Mouse (Mus musculus) liver, embryonic 14.5 days (tissue): ENCODE measurements around the gene Ctss. TPM values are rescaled to one million over a fixed set of nuclear protein-coding genes. Genes with fewer than 3 reads are reported as not detected.

ENCODE experiments used
- ATAC-seq: fragments of 200-750 bp; cut with Nextera tagmentation; 2 replicates; pipeline ENCODE4 v1.8.0; 2017; ENCODE audit warnings: moderate number of reproducible peaks, mild to moderate bottlenecking, moderate library complexity; ENCODE audit not compliant: insufficient read depth
- DNase-seq, 3 experiments: peaks; one replicate each; pipeline ENCODE4 v3.0.0-alpha.2; 2012 to 2013; ENCODE audit warnings: low read depth in 3 of 3, low spot score in 3 of 3
- H3K27ac ChIP-seq: fragments of 300-500 bp; sonication (generic); 2 replicates; pipeline ENCODE4 v1.5.1; 2014; ENCODE audit warnings: moderate library complexity, mild to moderate bottlenecking, control low read depth, inconsistent platforms
- H3K27me3 ChIP-seq: fragments of 300-500 bp; sonication (generic); 2 replicates; pipeline ENCODE4 v1.6.1; 2014; ENCODE audit warnings: mild to moderate bottlenecking, low read length, moderate library complexity; ENCODE audit not compliant: control insufficient read depth, insufficient read depth
- H3K36me3 ChIP-seq: fragments of 300-500 bp; sonication (generic); replicated peaks from 2 replicates; pipeline ENCODE4 v1.6.1; 2014; ENCODE audit warnings: low read depth; ENCODE audit not compliant: control insufficient read depth, insufficient read depth
- H3K4me1 ChIP-seq, 2 experiments: fragments of 200-500 bp in 1 of 2; fragments of 300-500 bp in 1 of 2; sonication (generic) in 1 of 2; replicated peaks; 2 replicates each; pipeline ENCODE4 v1.6.1; 2012 to 2014; ENCODE audit warnings: antibody characterized with exemption in 1 of 2, inconsistent platforms in 1 of 2, low read length in 1 of 2; ENCODE audit not compliant: control insufficient read depth in 2 of 2, insufficient read depth in 2 of 2
- H3K4me2 ChIP-seq: fragments of 300-500 bp; sonication (generic); 2 replicates; pipeline ENCODE4 v1.6.1; 2014; ENCODE audit warnings: low read depth, mild to moderate bottlenecking, control low read depth, moderate library complexity
- H3K4me3 ChIP-seq, 2 experiments: fragments of 200-500 bp in 1 of 2; fragments of 300-500 bp in 1 of 2; sonication (generic) in 1 of 2; 2 replicates each; pipeline ENCODE4 v1.5.1; 2012 to 2014; ENCODE audit warnings: low read depth in 2 of 2, low read length in 2 of 2, mild to moderate bottlenecking in 2 of 2, control low read depth in 1 of 2, inconsistent platforms in 1 of 2, moderate library complexity in 1 of 2; ENCODE audit not compliant: insufficient read depth in 1 of 2
- H3K9ac ChIP-seq: fragments of 300-500 bp; sonication (generic); replicated peaks from 2 replicates; pipeline ENCODE4 v1.6.1; 2014; ENCODE audit warnings: mild to moderate bottlenecking, control low read depth, moderate library complexity
- H3K9me3 ChIP-seq: fragments of 300-500 bp; sonication (generic); 2 replicates; pipeline ENCODE4 v1.6.1; 2016; ENCODE audit warnings: low read length, mixed read lengths; ENCODE audit not compliant: control insufficient read depth
- CTCF ChIP-seq: IDR thresholded peaks from 2 replicates; pipeline ENCODE4 v1.5.1; 2016; ENCODE audit warnings: antibody characterized with exemption, low read depth, control low read depth
- EP300 ChIP-seq: IDR thresholded peaks from 2 replicates; pipeline ENCODE4 v1.6.1; 2016; ENCODE audit warnings: antibody characterized with exemption, low read depth
- WGBS: fragments of 180-500 bp; shearing (Covaris S2); extraction: QIAGEN DNeasy Blood & Tissue Kit; methylation state at CpG from one replicate; pipeline ENCODE4 v1.1.7; 2014; ENCODE audit not compliant: insufficient replicate concordance; 5-methylcytosine and 5-hydroxymethylcytosine counted together
- polyA plus RNA-seq, 2 experiments: library from polyadenylated mRNA; depleted of rRNA in 1 of 2; stranded (reverse) in 1 of 2; unstranded in 1 of 2; fragments of >200 nt; fragmentation: Nextera tagmentation in 1 of 2; extraction: Ambion mirVana in 1 of 2; gene quantifications; 2 replicates each; pipeline versions ENCODE4 v1.2.1 to v1.2.3; 2012 to 2014

Gene Ctss
- polyA plus RNA-seq, 2 experiments, result 16.1 to 27.7 TPM

DNA sequence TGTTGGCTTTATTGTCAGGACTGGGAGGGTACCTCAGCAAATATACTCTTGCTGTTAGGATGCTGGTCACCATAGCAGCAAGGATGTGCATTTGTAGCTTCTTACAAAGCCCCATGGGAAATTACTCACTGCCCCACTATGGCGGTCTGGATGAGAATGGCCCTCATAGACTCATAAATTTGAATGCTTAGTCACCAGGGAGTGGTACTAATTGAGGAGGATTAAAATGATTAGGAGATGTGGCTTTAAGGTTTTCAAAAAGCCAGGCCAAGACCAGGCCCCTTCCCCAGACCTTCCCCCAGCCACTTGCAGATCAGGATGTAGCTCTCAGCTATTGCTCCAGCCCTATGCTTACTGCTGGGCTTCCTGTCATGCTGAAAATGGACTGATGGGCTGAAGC, 23.6 kb downstream of the Ctss start:
- 67% methylated on average over 1 of the region's 1 CpGs for WGBS
- H3K4me1 ChIP-seq, result peaks cover 0 to 3% of the 10 kb centered on the region in 2 experiments; a peak in 2 of 4 replicates
- DNase-seq (no peak), ATAC-seq (no peak)
- no peaks in the 10 kb centered on the region for H3K36me3 ChIP-seq
- no peak overlapping the region for H3K4me2 ChIP-seq
- no peak overlapping the region for H3K9ac ChIP-seq
- TF ChIP-seq EP300 (no peak), CTCF (no peak)
- H3K27me3 ChIP-seq, result no peaks in the 10 kb centered on the region; the same call in 1 of the 2 replicates
- no peaks in the 10 kb centered on the region for H3K9me3 ChIP-seq
- H3K4me3 ChIP-seq, result no peak overlapping the region
- H3K27ac ChIP-seq, result no peak overlapping the region

DNA sequence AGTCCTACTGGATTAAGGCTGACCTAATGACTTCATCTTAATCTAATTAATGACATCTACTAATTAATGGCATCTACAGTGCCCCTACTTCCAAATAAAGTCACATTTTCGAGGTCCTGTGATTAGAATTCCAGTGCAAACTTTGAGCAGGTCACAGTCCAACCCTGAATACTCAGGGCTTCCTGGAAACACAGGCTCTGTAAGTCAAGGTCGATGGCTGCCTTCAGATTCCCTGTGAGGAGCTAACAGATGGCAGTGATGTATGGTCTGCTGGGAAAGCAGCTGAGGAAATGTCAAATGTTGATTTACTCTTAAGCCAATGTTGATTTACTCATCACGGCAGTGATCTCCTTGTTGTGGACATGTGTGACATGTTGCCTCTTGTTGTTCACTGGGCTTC, 27.4 kb downstream of the Ctss start:
- Histone ChIP-seq H3K36me3 (no peaks in the 10 kb centered on the region), H3K4me2 (no peak overlapping the region), H3K9me3 (no peaks in the 10 kb centered on the region), H3K27ac (no peak overlapping the region), H3K9ac (no peak overlapping the region), H3K4me3 (no peak overlapping the region), H3K4me1 (peaks cover 0 to 3% of the 10 kb centered on the region in 2 experiments; a peak in 2 of 4 replicates), H3K27me3 (no peaks in the 10 kb centered on the region)
- WGBS, result 43% methylated on average over 3 of the region's 3 CpGs
- TF ChIP-seq CTCF (no peak), EP300 (no peak)
- ATAC-seq (no peak), DNase-seq (no peak)

DNA sequence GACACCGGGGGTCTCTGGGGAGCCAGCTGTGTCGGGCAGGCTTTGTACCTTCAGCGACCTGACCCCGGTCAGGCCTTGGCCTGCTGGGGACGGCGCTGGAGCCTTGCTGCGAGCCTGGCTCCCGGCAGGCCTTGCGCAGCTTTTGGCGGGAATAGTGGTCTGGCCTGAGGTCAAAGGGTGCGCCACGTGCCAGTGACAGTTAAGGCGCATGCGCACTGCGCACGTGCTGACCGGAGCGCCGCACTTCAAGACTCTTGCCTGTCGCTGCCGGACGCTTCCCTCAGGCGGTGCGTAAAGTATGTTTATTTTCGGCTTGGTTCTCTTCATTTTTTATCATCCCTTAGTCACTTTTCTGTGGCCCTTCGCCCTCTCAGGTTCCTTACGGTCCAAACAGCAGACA, 32.9 kb downstream of the Ctss start, which contains the start of gene Hormad1:
Gene Hormad1, plus strand, starts transcription at position 241 of the 400 bp plus-strand sequence.
- Histone ChIP-seq H3K36me3 (no peaks in the 10 kb centered on the region), H3K27me3 (no peaks in the 10 kb centered on the region; the same call in 1 of the 2 replicates), H3K9ac (no peak within 1 kb of the TSS), H3K4me2 (no peak within 1 kb of the TSS), H3K4me3 (no peak within 1 kb of the TSS), H3K27ac (no peak within 1 kb of the TSS), H3K9me3 (no peaks in the 10 kb centered on the region), H3K4me1 (no peaks in the 10 kb centered on the region)
- WGBS, result 85% methylated on average over 27 of the region's 27 CpGs
- DNase-seq, result no peak
- TF ChIP-seq EP300 (no peak), CTCF (no peak)
- no peak for ATAC-seq

DNA sequence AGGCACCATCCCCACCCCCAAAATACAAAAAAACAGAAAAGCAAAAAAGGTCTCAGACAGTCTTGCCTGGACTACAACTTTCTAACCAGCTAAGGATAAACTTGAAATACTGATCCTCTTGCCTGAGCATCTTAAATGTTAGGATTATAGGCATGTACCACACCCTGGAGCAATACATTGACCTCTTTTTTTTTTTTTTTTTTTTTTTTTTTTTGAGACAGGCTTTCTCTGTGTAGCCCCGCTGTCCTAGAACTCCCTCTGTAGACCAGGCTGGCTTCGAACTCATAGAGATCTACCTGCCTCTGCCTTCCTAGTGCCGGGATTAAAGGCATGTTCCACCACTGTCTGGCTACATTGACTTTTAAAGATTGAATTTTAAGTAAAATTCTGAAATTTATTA, 34.2 kb downstream of the Ctss start:
- no peak for TF ChIP-seq EP300
- no peak for TF ChIP-seq CTCF

DNA sequence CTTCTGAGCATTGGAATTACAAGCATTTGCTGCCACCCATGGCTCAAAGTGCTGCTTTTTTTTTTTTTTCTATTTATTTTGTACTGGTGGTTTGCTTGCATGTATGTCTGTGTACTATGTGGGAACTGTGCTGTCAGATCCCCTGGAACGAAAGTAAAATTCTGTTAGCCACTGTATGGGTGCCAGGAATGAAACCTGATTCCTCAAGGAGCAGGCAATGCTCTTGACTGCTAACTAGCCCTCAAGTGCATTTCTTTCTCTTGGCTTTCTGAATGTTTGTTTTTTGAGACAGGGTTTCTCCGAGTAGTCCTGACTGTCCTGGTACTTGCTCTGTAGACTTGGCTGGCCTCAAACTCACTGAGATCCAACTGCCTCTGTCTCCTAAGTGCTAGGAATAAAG, 35.2 kb downstream of the Ctss start:
- no peak overlapping the region for H3K4me3 ChIP-seq
- ATAC-seq (no peak), DNase-seq (no peak)
- H3K27ac ChIP-seq, result no peak overlapping the region
- H3K27me3 ChIP-seq, result no peaks in the 10 kb centered on the region; the same call in 1 of the 2 replicates
- WGBS, result 66% methylated on average over 2 of the region's 2 CpGs
- TF ChIP-seq CTCF (no peak), EP300 (no peak)
- H3K4me2 ChIP-seq, result no peak overlapping the region
- H3K9ac ChIP-seq, result 0 out of 2 replicates have a peak overlapping the region, but pooled peaks have one; percentile 9
- H3K36me3 ChIP-seq, result no peaks in the 10 kb centered on the region
- H3K9me3 ChIP-seq, result no peaks in the 10 kb centered on the region
- H3K4me1 ChIP-seq, result no peaks in the 10 kb centered on the region

More for the DNA sequence above, 34.2 kb downstream of the Ctss start:
- Histone ChIP-seq H3K4me3 (no peak overlapping the region), H3K9me3 (no peaks in the 10 kb centered on the region), H3K4me2 (no peak overlapping the region), H3K27ac (no peak overlapping the region), H3K27me3 (no peaks in the 10 kb centered on the region; the same call in 1 of the 2 replicates), H3K36me3 (no peaks in the 10 kb centered on the region), H3K9ac (no peak overlapping the region), H3K4me1 (no peaks in the 10 kb centered on the region)
- ATAC-seq, result no peak
- no peak for DNase-seq
- WGBS, result 72% methylated on average over 3 of the region's 3 CpGs
